Mouse (Mus musculus): ENCODE measurements around the gene Rbm28. TPM values are rescaled to one million over a fixed set of nuclear protein-coding genes. Genes with fewer than 3 reads are reported as not detected.

Gene Rbm28
- polyA plus RNA-seq, 2 experiments: 35.7 to 59.8 TPM

DNA sequence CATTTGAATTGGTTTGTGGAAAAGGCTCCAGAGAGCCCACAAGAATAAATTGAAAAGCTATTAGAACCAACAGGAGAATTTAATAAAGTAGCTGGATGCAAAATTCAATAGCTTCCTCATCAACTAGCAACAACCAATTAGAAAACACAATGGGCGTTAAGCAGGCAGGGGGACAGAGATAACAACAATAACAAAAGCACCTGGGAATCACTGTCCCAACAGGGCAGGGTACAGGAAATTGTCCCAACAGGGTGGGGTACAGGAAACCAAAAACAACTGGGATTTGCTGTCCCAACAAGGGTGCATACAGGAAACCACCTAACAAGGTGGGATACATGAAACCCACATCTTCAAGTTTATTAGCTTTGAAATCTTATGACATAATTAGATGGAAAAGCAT is 56.4 kb downstream of the Rbm28 start:
- no peaks in the 10 kb centered on the region for H3K36me3 ChIP-seq (ENCODE audit: control insufficient read depth, insufficient read depth, low read length)
- DNase-seq (ENCODE audit: low spot score): no peak
- H3K9me3 ChIP-seq (ENCODE audit: control insufficient read depth, low read length): peaks cover 9% of the 10 kb centered on the region; the same call in 1 of the 2 replicates
- H3K4me2 ChIP-seq (replicated peaks; ENCODE audit: low read depth, low read length, severe bottlenecking): no peak overlapping the region
- no peak for TF ChIP-seq POLR2A (IDR thresholded peaks at IDR 0.05; ENCODE audit: borderline replicate concordance, extremely low read depth, insufficient read depth, insufficient read length)
- no peaks in the 10 kb centered on the region for H3K4me1 ChIP-seq (ENCODE audit: control insufficient read depth, insufficient read depth, low read length)
- no peak overlapping the region for H3K27ac ChIP-seq (replicated peaks; ENCODE audit: low read depth, low read length)
- no peak overlapping the region for H3K9ac ChIP-seq (ENCODE audit: low read depth, low read length, severe bottlenecking)
- 76% methylated on average over 1 of the region's 1 CpGs for WGBS
- ATAC-seq (ENCODE audit: low FRiP score, low read depth): no peak
- no peaks in the 10 kb centered on the region for H3K27me3 ChIP-seq (ENCODE audit: control insufficient read depth, insufficient read depth, low read length)
- no peak overlapping the region for H3K4me3 ChIP-seq (replicated peaks; ENCODE audit: low read length)

DNA sequence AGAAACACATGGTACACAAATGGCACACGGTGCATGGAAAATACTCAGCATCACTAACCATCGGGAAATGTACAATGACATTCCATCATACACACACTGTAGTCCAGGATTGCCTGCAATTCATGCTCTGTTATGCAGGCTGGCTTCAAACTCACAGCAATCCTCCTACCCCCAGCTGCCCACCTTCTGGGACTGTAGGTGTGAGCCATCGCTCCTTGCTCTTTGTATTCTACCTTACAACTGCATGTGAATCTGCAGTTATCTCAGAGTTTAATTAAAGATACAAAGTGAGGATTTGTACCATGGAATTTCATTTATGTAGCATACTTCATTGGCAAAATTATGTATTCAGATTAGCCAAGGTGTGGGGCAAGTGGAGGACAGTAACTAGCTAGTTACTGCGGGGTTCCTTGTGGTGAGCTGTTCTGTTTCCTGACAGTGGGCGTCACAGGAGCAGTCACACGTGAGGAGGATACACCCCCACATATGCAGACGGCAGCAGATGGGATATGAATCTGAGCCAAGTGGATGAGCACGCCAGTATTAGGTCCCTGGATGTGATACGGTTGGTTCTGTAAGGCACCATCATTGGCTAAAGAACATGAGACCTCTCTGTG is 63.5 kb downstream of the Rbm28 start:
- no peak for TF ChIP-seq POLR2A (IDR thresholded peaks at IDR 0.05; ENCODE audit: borderline replicate concordance, extremely low read depth, insufficient read depth, insufficient read length)
- H3K36me3 ChIP-seq (ENCODE audit: control insufficient read depth, insufficient read depth, low read length): no peaks in the 10 kb centered on the region
- no peaks in the 10 kb centered on the region for H3K9me3 ChIP-seq (ENCODE audit: control insufficient read depth, low read length)
- no peak for ATAC-seq (ENCODE audit: low FRiP score, low read depth)
- H3K4me2 ChIP-seq (replicated peaks; ENCODE audit: low read depth, low read length, severe bottlenecking): no peak overlapping the region
- no peak for DNase-seq (ENCODE audit: low spot score)
- no peaks in the 10 kb centered on the region for H3K4me1 ChIP-seq (ENCODE audit: control insufficient read depth, insufficient read depth, low read length)
- H3K27ac ChIP-seq (replicated peaks; ENCODE audit: low read depth, low read length): no peak overlapping the region
- H3K27me3 ChIP-seq (ENCODE audit: control insufficient read depth, insufficient read depth, low read length): no peaks in the 10 kb centered on the region
- no peak overlapping the region for H3K4me3 ChIP-seq (replicated peaks; ENCODE audit: low read length)
- WGBS: 83% methylated on average over 9 of the region's 9 CpGs
- H3K9ac ChIP-seq (ENCODE audit: low read depth, low read length, severe bottlenecking): no peak overlapping the region

DNA sequence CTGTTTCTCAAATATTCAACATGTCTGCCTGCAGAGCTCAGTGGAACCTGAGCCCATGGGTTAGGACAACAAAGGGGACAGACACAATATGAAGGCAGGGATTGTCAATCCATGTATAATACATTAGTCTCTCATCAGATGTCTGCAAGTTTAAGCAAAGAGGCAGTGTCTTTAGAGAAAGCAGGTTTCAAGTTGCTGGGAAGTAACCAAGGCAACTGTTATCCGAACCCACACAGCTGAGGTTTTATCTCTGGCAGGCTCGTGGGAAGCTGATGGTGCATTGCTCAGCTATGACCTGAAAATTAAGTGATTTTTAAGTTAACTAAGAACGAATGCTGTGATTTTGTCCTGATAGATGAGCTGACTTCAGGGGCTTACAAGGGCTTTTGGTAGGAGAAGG is 64.4 kb downstream of the Rbm28 start:
- WGBS: 35% methylated on average over 3 of the region's 3 CpGs
- ATAC-seq (ENCODE audit: low FRiP score, low read depth) (no peak), DNase-seq (ENCODE audit: low spot score) (no peak)
- no peak for TF ChIP-seq POLR2A (IDR thresholded peaks at IDR 0.05; ENCODE audit: borderline replicate concordance, extremely low read depth, insufficient read depth, insufficient read length)
- no peaks in the 10 kb centered on the region for H3K9me3 ChIP-seq (ENCODE audit: control insufficient read depth, low read length)
- H3K4me2 ChIP-seq (replicated peaks; ENCODE audit: low read depth, low read length, severe bottlenecking): no peak overlapping the region
- H3K36me3 ChIP-seq (ENCODE audit: control insufficient read depth, insufficient read depth, low read length): no peaks in the 10 kb centered on the region
- no peak overlapping the region for H3K4me3 ChIP-seq (replicated peaks; ENCODE audit: low read length)
- H3K4me1 ChIP-seq (ENCODE audit: control insufficient read depth, insufficient read depth, low read length): no peaks in the 10 kb centered on the region
- H3K9ac ChIP-seq (ENCODE audit: low read depth, low read length, severe bottlenecking): no peak overlapping the region
- H3K27ac ChIP-seq (replicated peaks; ENCODE audit: low read depth, low read length): no peak overlapping the region
- H3K27me3 ChIP-seq (ENCODE audit: control insufficient read depth, insufficient read depth, low read length): no peaks in the 10 kb centered on the region

DNA sequence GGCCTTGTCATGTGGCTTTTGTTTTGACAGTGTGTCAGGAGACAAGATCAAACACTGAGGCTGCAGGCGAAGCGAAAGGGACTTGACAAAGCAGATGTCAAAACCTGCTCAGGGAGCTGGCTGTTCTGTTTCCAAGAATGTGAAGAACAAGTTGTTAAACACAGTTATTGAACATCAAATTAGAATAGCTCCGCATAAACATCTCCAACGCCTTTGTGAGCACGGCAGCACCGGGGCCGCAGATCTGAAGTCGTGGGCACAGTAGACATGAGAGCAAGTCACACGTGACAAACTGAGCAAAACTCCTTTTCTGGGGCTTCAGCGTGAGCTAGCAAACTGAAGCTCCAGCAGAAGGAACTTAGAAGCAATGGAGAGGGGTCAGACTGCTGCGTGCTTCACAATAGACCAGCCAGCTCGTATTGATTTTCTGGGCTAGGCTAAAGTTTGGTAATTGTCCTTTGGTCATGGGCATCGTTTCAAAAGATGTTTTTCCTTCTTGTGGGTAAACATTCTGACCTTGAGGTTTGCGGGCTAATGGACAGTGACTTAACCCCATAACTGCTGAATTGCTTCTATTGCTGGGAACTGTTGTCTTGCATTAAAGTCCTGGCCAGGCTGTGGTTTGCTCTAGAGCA is 65.2 kb downstream of the Rbm28 start:
- H3K9ac ChIP-seq (ENCODE audit: low read depth, low read length, severe bottlenecking): no peak overlapping the region
- H3K4me3 ChIP-seq (replicated peaks; ENCODE audit: low read length): no peak overlapping the region
- H3K4me2 ChIP-seq (replicated peaks; ENCODE audit: low read depth, low read length, severe bottlenecking): no peak overlapping the region
- no peaks in the 10 kb centered on the region for H3K27me3 ChIP-seq (ENCODE audit: control insufficient read depth, insufficient read depth, low read length)
- no peaks in the 10 kb centered on the region for H3K36me3 ChIP-seq (ENCODE audit: control insufficient read depth, insufficient read depth, low read length)
- no peak for TF ChIP-seq POLR2A (IDR thresholded peaks at IDR 0.05; ENCODE audit: borderline replicate concordance, extremely low read depth, insufficient read depth, insufficient read length)
- no peaks in the 10 kb centered on the region for H3K9me3 ChIP-seq (ENCODE audit: control insufficient read depth, low read length)
- DNase-seq (ENCODE audit: low spot score) (no peak), ATAC-seq (ENCODE audit: low FRiP score, low read depth) (no peak)
- H3K4me1 ChIP-seq (ENCODE audit: control insufficient read depth, insufficient read depth, low read length): no peaks in the 10 kb centered on the region
- no peak overlapping the region for H3K27ac ChIP-seq (replicated peaks; ENCODE audit: low read depth, low read length)
- WGBS: 73% methylated on average over 14 of the region's 14 CpGs

DNA sequence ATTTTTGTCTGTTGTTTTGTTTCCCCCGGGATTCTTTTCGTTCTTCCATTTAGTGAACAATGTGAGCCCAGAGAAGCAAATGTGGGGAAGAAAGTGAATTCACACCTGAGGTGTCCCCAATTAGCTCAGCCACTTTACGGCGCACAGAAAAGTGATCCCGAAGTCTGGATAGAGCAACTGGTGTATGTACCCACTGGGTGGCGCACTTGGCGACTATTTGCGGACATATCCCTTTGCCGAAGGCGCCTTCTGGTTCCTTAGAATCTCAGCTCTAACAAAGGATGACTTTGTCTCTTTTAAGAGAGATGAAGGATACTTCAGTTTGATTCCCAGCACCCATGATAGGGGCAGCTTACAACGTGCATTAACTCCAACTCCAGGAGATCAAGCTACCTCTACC is 71.9 kb downstream of the Rbm28 start:
- Histone ChIP-seq H3K27ac (replicated peaks; ENCODE audit: low read depth, low read length) (no peak overlapping the region), H3K27me3 (ENCODE audit: control insufficient read depth, insufficient read depth, low read length) (no peaks in the 10 kb centered on the region), H3K4me2 (replicated peaks; ENCODE audit: low read depth, low read length, severe bottlenecking) (no peak overlapping the region), H3K4me1 (ENCODE audit: control insufficient read depth, insufficient read depth, low read length) (no peaks in the 10 kb centered on the region), H3K9ac (ENCODE audit: low read depth, low read length, severe bottlenecking) (no peak overlapping the region), H3K9me3 (ENCODE audit: control insufficient read depth, low read length) (peaks cover 10% of the 10 kb centered on the region; the same call in 1 of the 2 replicates), H3K36me3 (ENCODE audit: control insufficient read depth, insufficient read depth, low read length) (no peaks in the 10 kb centered on the region), H3K4me3 (replicated peaks; ENCODE audit: low read length) (no peak overlapping the region)
- DNase-seq (ENCODE audit: low spot score) (no peak), ATAC-seq (ENCODE audit: low FRiP score, low read depth) (no peak)
- no peak for TF ChIP-seq POLR2A (IDR thresholded peaks at IDR 0.05; ENCODE audit: borderline replicate concordance, extremely low read depth, insufficient read depth, insufficient read length)
- 60% methylated on average over 11 of the region's 11 CpGs for WGBS
